Mouse (Mus musculus): ENCODE data around the gene Col2a1.

Col2a1 gene

DNA sequence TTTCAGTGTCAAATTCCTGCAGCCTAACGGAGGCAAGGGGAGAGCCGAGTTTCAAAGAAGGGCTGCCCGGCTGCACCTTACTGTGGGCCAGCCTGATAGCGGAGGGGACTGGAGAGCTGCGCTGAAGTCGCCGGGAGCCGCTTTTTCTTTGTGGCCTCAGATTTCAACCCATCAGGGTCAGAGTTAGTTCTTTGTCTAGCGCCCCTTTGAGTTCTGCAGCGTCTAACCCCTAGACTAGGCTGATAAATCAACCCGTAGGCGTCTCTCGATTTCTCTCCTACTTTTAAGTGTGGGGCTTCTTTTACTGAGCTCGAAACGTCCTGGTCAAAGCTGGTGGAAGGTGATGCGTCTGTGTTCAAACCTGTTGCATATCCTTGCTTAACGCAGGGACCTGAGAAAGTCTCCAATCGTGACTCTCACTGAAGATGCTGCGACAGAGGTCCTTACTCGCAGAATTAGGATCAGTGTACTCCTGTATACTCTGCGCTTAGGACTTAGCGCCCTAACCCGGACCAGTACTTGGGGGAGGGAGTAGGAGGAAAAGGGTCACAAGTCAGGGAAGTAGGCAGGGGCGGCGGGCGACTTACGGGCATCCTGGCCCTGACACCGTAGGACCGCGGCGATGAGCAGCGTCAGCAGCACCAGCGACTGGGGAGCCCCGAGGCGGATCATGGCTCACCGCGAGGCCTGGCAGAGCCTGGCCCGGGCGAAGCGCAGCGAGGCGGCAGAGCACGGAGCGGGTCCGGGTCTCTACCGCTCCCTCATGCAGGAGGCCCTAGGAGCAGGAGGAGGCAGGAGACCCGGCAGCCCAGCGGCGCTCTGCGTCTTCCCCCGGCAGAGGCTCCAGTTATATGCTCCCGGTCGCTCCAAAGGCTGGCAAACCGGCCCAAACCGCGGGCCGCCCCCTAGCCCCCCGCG, at the start of gene Col2a1:
Col2a1 (minus strand) TSS at position 874 of the 918 bp plus-strand sequence.
- no peak for DNase-seq (ENCODE audit: low spot score)

DNA sequence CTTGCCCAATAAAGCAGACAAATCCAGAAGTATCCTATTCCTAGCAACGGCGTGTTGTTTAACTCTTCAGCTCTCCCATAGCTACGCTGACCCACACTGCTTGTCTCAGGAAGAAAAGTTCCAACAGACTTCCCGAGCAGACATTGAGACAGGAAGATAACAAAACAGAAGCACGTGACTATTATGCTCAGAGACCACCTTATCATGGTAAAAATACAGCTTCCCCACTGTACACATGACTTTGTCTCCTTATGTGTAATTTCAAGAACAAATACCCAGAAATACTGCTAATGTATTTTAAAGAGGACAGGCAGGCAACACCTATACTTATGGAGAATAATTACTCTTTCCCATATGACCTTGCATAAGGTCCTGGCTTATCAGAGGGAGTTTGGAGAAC, 47.2 kb upstream of the Col2a1 start:
- no peak for DNase-seq (ENCODE audit: low spot score)

DNA sequence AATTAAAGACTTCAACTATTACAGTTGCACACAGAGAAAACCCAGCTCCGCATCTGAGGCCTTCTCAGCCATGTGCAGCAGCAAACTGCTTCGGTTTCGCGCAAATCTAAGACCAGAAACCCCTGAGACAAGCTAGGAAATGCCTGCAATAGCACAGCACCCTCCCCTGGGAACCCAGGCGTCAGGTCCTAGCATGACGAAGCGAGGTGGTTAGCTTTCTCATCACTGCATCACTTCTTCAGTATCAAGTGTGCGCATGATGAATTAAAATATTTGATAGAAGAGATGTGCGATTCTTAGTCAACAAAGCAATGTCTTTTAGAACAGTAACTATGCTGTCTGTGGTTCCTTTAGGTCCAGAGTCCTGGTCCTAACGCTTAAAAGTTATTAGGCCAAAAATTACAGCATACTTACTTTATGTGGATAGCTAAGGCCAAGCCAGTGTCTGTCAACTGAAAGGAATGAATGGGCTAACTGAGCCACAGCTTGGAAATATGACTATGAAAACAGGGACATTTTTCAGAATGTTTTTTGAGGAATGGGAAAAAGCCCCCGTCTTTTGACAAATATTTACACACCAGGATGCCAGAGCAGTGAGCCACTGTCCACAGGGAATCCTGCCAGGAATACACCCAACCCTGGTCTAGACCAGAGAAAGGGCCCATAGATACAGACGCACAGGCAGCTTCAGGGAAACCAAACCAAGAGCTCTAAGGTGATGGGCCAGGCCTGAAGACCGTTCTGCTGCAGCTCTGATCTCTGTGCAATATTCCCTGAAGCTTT, 44.6 kb upstream of the Col2a1 start:
- DNase-seq (ENCODE audit: low spot score) = no peak

DNA sequence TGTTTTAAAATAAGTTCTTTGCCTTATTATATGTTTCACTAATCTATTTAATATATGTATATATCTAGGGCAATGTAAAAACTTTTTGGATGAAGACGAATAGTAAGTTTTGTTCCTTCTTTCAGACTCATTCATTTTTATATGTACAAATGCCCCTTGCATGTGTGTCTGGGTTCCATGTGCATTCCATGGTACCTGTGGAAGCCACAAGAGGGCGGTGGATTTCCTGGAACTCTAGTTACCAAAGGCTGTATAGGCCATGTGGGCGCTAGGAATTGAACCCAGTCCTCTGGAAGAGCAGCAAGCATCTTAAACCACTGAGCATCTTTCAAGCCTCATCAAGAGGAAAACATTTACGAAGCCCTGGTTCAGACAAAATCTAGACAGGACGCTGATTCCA, 39.9 kb upstream of the Col2a1 start:
- DNase-seq (ENCODE audit: low spot score) = no peak

DNA sequence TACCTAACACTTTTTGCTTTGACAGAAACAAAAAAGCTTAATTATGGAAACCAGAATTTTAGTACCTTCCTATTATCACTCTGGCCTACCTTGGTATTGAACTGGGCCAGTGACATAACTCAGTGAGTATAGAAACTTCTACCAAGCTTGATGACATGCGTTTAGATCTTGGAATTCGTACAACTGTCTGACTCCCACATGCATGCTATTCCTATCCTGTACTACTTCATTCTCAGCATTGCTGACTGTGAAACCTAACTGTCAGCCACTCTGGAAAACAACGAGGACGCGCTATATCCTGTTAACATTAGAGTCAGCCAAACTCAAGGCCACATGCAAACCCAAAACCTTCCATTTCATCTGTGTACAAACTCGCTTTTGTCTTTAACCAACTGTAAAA, 39.5 kb upstream of the Col2a1 start:
- DNase-seq (ENCODE audit: low spot score) = no peak

DNA sequence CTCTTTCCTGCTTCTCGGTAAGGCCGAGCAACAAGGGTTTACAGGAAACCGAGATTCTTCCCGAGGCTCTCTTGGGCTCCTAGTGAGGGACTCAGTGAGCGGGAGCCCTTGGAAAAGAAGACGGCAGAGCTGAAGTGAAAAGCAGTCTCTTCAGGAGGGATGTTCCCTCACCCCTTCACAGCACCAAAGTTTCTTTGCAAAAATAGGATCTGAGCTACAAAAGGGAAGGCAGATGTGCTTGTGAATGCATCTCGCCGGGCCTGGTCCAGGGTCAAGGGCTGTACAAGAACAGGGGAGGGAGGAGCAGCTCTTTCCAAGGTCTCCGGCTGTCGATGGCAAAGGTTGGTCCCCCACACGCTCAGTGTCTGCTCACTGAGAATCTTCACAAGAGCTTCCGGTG, 38.0 kb upstream of the Col2a1 start:
- DNase-seq (ENCODE audit: low spot score) = no peak

DNA sequence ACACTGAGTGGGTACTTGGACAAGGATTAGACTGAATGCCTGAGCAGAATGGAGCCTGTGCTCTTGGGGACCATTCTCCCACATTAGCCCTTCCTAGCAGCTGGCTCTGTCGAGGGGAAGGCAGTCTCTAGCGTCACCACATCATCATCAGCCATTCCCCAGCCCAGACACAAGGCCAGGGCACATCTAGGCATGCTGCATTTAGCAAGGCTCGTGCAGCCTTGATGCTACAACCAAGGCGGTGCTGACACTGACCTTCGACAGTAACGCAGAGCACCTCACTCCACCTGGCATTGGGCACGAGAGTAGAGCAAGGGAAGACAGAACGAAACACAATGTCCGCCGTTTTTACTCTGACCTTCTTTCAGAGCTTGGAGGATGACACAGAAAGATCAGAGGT, 35.2 kb upstream of the Col2a1 start:
- DNase-seq (ENCODE audit: low spot score) = no peak

DNA sequence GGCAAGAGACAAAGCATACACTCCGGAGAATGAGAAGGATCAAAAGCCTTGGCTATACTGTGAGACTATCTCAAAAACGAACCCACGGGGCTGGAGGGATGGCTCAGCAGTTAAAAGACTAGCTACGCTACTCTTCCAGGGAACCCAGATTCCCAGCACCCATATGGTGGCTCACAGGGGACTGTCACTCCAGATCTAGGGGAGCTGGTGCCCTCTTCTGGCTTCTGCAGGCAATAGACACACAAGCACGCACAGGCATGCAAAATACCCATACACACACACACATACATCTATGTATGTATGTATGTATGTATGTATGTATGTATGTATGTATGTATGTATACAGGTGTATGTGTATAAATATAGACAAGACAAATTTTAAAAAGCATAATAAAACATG, 32.1 kb upstream of the Col2a1 start:
- DNase-seq (ENCODE audit: low spot score) = no peak

DNA sequence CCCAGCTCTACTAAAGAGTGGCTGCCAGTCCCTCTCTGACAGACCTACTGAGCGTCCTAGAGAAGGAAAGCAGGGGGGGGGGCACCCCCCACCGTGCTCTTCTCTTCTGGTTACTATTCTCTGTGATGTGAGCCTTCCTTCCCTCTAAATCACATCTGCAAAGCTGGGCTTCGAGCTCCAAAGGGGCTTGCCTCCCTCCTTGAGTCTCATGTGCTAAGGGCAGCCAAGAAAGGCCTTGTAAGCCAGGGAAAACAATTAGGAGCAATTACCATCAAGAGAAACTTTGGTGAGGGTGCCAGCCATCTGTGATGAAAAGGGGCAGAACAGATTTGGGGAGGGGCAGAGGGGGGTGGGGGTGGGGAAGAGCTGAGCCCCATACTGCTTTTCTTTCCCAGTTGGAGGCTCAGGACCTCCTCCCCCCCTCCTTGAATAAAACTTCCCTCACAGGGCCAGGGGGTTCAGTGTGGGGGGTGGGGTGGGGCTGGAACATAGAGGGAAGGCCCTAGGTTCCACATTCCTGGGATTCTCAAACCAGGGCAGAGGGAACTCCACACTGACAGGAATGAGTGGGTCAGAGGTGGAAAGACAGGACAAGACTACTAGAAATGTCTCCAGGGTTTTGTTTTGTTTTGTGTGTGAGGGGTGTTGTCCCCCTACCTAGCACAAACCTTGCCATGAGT, 30.7 kb upstream of the Col2a1 start:
- DNase-seq (ENCODE audit: low spot score) = no peak

DNA sequence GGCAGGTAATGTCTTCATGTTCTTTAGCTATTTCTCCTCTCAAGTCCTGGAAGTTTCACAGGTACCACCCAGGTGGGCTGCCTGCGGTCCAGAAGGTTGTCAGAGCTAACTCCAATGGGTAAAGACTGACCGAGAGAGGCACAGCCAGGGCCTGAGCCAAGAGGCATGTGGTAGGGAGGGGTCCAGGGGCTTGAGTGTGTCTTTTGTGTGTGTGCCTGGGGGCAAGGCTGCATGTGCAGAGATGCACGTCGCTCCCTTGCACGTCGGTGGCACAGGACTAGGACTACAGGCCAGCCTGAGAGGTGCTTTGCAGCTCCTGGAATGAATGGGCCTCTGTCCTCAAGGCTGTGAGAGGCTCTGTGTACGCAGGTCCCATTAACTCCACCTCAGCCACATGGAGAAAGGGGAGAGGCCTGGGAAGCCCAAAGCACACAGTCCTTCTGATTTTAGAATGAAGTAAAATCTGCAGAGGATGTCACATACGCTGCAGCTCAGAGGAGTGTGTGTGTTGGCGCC, 28.8 kb upstream of the Col2a1 start:
- no peak for DNase-seq (ENCODE audit: low spot score)

DNA sequence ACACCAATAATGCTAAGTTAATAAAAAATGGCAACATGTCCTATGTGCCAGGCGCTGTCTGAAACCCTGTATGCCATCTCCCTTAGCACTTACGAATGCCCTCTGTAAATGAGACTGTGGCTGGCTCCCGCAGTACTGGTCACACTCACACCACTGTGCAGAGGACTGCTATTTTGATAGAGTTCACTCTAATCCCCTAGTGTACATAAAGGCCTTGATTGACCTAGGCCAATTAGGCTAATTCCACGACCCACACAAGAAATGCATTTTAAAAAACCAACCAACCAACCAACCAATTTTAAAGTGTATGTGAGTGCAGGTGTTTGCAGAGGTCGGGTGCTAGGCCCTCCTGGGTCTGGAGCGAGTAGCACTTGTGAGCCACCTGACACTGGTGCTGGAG, 25.3 kb upstream of the Col2a1 start:
- no peak for DNase-seq (ENCODE audit: low spot score)

DNA sequence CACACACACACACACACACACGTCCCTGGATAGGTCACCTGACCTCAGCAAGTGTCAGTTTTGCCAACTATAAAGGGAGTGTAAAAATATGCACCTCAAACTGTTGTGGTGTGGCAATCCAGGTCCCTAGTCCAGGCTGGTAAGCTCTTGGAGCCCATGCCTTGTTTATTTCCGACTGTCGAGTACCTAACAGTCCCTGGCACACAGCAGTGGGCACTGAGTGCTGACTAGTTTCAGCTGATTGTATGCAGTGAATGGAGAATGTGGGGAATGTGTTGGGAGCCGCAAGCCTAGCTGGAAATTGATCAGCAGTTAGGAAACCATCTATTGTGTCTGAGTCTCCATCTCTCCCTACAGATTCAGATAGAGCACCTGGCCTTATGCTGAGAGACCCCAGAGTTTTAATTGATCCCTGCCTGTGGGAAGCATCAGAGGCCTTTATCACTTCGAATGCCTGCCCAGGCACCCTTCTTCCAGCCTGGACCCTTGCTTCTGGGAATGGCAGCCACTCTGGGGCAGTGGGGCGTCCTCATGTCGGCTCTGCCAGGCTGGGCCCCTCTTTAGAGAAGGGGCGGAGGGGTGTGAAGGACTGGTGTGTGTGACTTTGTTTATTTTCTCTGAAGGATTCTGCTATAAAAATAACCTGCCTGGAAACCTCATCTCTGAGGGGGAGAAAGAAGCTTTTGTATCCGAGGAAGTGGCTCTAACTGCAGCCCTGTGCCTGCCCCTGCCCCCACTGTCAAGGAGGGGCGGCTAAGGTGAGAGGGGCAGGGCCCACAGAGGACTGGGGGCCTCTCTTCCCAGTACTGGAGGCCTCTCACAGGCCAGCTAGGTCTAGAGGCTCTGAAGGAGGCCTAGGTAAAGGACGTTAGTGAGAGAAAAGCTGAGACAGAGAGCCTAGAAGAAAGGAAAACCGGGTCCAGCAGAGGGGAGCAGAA, 22.7 kb upstream of the Col2a1 start:
- DNase-seq (ENCODE audit: low spot score) = no peak

DNA sequence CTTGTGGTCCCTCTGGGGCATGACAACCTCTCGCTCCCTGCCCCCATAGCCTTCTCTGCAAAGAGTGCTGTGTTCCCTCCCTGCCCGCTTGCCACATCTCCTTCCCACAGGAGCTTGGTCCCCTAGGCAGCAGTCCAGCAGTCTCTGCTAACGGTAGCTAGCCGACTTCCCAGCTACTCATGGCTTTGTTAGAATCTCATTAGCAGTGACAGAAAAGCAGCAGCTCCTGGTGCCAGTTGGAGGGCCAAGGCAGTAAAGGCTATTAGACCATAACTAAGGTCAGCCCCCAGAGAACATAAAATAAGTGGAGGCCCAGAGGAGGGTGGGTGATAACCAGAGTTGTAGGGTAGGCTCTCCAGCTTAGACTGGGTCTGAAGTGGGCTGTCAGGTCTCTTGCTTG, 21.1 kb upstream of the Col2a1 start:
- DNase-seq (ENCODE audit: low spot score) = no peak

DNA sequence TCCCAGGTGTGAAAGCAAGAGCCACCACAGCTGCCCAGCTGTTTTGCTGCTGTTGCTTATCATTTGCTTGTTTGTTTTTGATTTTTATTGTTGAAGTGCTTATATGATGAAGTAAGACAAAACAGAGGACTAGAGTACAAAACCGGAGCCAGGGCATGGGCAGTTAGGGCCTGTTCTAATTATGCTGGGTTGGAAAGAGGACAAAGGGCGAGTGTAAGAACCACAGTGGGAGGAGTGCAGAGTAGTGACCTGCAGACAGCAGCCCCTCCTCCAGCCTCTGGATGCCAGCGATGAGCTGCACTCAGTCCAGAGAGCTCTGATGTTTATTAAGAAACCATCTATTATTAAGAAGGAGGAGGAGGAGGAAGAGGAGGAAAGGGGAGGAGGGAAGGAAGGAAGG, 18.6 kb upstream of the Col2a1 start:
- DNase-seq (ENCODE audit: low spot score) = no peak

DNA sequence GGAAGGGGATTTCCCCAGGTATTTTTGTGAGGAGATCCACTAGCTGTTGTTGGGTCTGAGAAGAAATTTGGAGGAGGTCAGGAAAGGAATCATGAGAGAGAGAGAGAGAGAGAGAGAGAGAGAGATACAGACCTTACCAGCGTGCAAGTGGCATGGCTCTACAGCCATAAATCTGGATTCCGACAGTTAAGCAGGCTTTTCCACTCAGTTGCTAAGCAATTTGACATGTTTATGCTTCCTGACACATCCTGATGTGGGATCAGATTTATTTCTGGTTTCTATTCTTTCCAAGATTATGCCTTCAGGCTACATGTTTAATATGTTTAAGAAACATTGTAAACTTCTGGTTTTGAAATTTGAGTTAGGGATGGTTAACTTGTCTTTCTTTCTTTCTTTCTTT, 17.4 kb upstream of the Col2a1 start:
- DNase-seq (ENCODE audit: low spot score) = no peak

DNA sequence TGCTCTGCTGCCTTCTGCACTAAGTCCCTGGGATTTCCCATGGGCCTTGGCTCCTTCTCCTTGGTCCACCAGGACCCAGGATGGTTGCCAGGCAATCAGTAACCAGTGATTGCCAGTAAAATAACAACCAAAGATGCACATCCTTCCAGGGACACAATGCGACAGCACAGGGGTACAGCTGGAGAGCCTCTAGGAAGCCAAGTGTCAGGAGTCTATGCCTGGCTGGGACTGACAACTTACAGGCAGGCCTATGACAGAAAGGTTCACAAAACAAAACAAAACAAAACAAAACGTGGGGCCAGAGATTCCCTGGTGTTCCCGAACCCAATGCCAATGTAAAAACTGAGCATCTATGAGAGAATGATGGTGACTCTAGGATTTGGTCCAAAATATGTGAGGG, 14.6 kb upstream of the Col2a1 start:
- DNase-seq (ENCODE audit: low spot score) = no peak

DNA sequence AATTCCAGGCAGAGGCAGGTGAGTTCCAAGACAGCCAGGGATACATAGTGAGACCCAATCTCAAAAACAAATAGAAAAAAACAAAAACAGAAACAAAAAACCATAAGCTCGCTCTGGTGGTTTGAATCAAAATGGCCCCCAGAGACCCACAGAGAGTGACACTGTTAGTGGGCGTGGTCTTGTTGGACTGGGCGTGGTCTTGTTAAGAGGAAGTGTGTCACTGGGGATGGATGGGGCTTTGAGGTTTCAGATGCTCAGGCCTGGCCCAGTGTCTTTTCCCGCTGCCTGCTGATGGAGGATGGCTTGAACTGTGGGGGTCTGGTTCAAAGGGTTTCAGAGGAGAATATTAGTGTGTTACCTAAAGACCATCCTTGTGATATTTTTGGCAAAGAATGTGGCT, 13.4 kb upstream of the Col2a1 start:
- DNase-seq (ENCODE audit: low spot score) = no peak

DNA sequence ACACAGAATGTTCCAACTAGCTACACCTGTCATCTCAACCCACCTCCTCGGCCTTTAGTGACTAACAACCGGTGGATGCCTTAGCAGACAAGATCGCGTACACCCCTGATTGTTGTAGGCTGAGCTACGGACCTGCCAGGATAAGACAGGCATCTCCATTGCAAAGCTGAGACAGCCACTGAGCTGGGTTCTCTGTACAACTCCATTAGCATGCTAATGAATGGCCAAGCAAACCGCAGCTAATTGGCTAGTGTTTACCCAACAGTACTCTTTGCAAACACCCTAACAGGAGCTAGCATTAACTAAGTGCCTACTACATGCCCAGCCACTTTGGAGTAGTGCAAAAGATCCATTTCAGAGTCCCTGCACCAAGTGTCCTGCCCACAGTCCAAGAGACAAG, 8.3 kb upstream of the Col2a1 start:
- no peak for DNase-seq (ENCODE audit: low spot score)

DNA sequence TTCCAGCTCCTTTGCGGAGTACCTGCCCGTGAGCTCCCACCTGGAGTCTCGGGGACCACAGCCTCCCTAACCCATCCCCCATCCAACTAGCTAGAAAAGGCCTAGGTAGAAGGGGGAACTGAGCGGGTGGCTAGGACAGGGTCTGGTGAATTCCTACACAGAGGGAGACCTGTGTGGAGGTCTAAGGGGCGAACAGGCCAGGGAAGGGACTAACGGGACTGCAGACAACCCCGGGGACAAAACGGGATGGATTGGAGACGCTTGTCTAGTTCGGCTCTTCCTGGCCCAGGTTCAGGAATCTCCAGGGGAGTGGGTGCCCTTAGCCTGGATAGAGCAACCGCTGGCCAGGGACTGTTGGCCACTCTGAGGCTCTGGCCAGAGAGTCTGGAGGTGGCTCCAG, 686 bp upstream of the Col2a1 start:
- DNase-seq (ENCODE audit: low spot score) = no peak

DNA sequence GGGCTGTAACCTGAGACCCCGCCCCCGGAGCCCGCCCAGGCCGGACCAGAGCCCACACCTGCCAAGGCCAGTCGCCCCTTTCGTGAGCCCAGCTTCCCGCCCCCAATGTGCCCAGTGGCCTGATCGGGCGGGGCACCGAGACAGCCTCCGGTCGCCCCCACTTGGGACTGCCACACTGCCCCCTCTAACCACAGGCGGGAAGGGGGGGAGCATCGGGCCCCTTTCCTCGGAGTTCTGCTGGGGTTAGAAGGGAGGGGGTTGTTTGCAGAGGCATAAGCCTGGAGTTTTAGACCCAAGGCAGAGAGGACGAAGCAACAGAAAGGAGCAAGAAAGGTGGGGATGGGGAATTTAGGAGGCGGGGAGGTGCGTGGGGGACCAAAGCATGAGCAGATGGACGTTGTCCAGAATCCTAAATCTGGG, 255 bp upstream of the Col2a1 start:
- no peak for DNase-seq (ENCODE audit: low spot score)

Data from c-Kit-positive CD71-positive TER-119-positive erythroid progenitor cells, embryonic 14.5 days (primary cell).